Mouse (Mus musculus): ENCODE results near the gene Snx30. TPM values are rescaled to one million over a fixed set of nuclear protein-coding genes. Genes with fewer than 3 reads are reported as not detected.

The Snx30 gene
- polyA plus RNA-seq, 1 experiment from 2014 or later = 16.5 TPM

DNA sequence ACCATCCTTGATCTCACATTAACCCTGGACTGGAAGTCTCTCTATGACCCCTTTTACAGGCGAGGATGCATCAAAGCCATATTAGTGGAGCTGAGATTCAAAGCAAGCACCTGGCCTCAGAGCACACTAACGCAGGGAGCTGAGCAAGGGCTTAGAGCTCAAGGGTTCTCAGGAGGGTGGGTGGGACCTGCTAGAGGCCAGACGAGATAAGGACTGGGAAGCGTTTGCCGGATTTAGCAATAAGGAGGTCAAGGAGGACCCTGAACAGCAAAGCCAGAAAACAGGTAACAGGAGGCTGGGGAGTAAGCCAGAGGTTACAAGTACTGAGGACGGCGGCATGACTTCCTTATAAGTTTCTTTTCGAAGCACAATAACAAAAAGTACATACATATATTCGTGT, 10.8 kb downstream of the Snx30 start:
- Histone ChIP-seq H3K4me1 (ENCODE audit: control insufficient read depth, insufficient read depth, low read depth, low read length) (peaks cover 14% of the 10 kb centered on the region), H3K27ac (ENCODE audit: low read depth, low read length) (no peak overlapping the region), H3K9ac (ENCODE audit: low read depth, low read length) (no peak overlapping the region), H3K4me3 (ENCODE audit: low read length) (no peak overlapping the region), H3K27me3 (replicated peaks; ENCODE audit: control insufficient read depth, insufficient read depth, low read length) (no peaks in the 10 kb centered on the region), H3K4me2 (ENCODE audit: low read length) (no peak overlapping the region), H3K36me3 (ENCODE audit: control insufficient read depth, insufficient read depth, low read length) (no peaks in the 10 kb centered on the region), H3K9me3 (ENCODE audit: control insufficient read depth, low read length) (no peaks in the 10 kb centered on the region)
- no peak for ATAC-seq
- 85% methylated on average over 9 of the region's 9 CpGs for WGBS

DNA sequence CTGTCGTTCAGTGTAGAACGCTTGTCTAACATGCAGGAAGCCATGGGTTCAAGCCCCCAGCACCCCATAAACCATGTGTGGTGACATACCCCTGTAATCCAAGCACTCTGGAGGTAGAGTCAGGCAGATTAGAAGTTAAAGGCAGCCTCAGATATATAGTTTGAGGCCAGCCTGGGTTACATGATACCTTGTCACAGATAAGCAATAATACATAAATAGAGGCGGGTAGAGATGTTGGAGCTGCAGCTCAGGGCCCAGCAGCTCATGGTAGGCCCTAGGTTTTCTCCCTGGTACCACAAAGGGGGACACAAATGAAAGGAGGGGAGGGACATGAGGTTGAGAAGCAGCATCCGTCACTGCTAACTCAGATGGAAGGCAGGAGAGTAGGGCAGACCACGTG, 12.2 kb downstream of the Snx30 start:
- Histone ChIP-seq H3K36me3 (ENCODE audit: control insufficient read depth, insufficient read depth, low read length) (no peaks in the 10 kb centered on the region), H3K4me2 (ENCODE audit: low read length) (no peak overlapping the region), H3K4me3 (ENCODE audit: low read length) (no peak overlapping the region), H3K27me3 (replicated peaks; ENCODE audit: control insufficient read depth, insufficient read depth, low read length) (no peaks in the 10 kb centered on the region), H3K4me1 (ENCODE audit: control insufficient read depth, insufficient read depth, low read depth, low read length) (peaks cover 14% of the 10 kb centered on the region), H3K9me3 (ENCODE audit: control insufficient read depth, low read length) (no peaks in the 10 kb centered on the region), H3K9ac (ENCODE audit: low read depth, low read length) (no peak overlapping the region), H3K27ac (ENCODE audit: low read depth, low read length) (no peak overlapping the region)
- 68% methylated on average over 5 of the region's 5 CpGs for WGBS
- ATAC-seq = no peak

DNA sequence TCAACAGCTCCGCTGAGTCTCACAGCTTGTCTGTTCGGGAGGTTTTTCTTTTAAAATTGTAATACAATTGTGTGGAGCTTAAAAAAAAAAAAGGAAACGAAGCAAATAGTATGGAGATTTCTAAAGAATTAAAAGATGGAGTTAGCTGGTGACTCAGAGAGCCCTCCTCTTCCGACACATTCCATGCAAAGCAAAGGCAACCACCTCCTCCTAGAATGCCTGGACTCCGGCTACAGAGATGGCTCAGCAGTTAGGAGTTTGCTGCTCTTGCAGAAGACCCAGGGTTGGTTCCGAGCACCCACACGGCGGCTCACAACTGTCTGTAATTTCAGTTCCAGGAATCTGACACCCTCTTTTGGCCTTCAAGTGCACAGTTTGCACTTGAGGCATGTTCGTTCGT, 12.9 kb downstream of the Snx30 start:
- H3K4me3 ChIP-seq (ENCODE audit: low read length) = no peak overlapping the region
- peaks cover 14% of the 10 kb centered on the region for H3K4me1 ChIP-seq (ENCODE audit: control insufficient read depth, insufficient read depth, low read depth, low read length)
- H3K36me3 ChIP-seq (ENCODE audit: control insufficient read depth, insufficient read depth, low read length) = no peaks in the 10 kb centered on the region
- H3K9ac ChIP-seq (ENCODE audit: low read depth, low read length) = no peak overlapping the region
- no peak overlapping the region for H3K27ac ChIP-seq (ENCODE audit: low read depth, low read length)
- WGBS = 72% methylated on average over 10 of the region's 10 CpGs
- H3K4me2 ChIP-seq (ENCODE audit: low read length) = no peak overlapping the region
- H3K27me3 ChIP-seq (replicated peaks; ENCODE audit: control insufficient read depth, insufficient read depth, low read length) = no peaks in the 10 kb centered on the region
- ATAC-seq = no peak
- no peaks in the 10 kb centered on the region for H3K9me3 ChIP-seq (ENCODE audit: control insufficient read depth, low read length)

DNA sequence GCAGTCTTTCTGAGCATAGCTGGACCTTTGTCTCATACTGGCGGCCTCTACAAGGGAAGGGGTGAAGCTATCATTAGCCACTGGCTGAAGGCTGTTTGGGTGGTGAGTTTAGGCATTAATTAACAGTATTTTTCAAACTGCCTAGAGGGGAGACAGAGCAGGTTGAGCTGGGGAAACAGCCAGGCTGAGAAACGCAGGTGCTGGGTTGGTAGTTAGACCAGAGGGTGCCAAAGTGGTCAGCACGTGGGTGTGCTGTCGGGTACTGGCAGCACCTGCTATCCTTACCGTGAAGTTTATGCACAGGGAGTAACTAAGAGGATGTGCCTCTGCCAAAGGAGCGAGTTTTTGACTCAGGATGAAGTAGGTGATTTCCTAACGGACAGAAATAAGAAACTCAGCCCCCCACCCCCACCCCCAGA, 13.4 kb downstream of the Snx30 start:
- Histone ChIP-seq H3K4me2 (ENCODE audit: low read length) (no peak overlapping the region), H3K27ac (ENCODE audit: low read depth, low read length) (peak overlapping the region; percentile 59), H3K36me3 (ENCODE audit: control insufficient read depth, insufficient read depth, low read length) (no peaks in the 10 kb centered on the region), H3K4me1 (ENCODE audit: control insufficient read depth, insufficient read depth, low read depth, low read length) (peaks cover 14% of the 10 kb centered on the region), H3K4me3 (ENCODE audit: low read length) (no peak overlapping the region), H3K27me3 (replicated peaks; ENCODE audit: control insufficient read depth, insufficient read depth, low read length) (no peaks in the 10 kb centered on the region), H3K9ac (ENCODE audit: low read depth, low read length) (no peak overlapping the region), H3K9me3 (ENCODE audit: control insufficient read depth, low read length) (no peaks in the 10 kb centered on the region)
- ATAC-seq = peak; percentile 56
- 28% methylated on average over 7 of the region's 7 CpGs for WGBS

DNA sequence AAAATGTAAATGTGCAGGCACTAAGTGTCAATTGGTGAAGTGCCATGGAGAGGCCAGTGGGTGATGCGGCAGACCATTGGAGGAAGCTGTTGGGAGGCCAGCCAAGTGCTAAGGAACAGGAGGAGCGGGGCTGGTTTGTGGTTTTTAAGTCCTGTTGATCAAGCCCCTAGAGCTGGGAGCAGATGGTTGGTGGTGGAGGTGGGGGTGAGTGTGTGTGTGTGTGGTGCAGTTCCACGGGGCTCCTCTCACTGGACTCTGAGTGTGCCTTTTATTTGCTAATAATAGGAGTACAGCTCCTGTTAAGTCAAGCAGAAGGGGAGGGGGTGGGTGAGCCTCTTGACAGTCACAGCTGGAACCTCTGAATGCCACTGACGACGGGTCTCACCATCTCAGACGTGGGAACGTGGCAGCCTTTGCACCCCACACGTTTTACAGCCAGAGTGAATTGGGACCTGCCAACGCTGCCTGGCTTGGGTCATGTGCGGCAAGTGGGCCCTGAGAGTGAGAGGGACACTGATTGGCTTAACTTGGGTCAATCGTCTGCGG, 13.9 kb downstream of the Snx30 start:
- Histone ChIP-seq H3K27me3 (replicated peaks; ENCODE audit: control insufficient read depth, insufficient read depth, low read length) (no peaks in the 10 kb centered on the region), H3K4me3 (ENCODE audit: low read length) (no peak overlapping the region), H3K36me3 (ENCODE audit: control insufficient read depth, insufficient read depth, low read length) (no peaks in the 10 kb centered on the region), H3K4me1 (ENCODE audit: control insufficient read depth, insufficient read depth, low read depth, low read length) (peaks cover 14% of the 10 kb centered on the region), H3K4me2 (ENCODE audit: low read length) (no peak overlapping the region), H3K9me3 (ENCODE audit: control insufficient read depth, low read length) (no peaks in the 10 kb centered on the region), H3K9ac (ENCODE audit: low read depth, low read length) (no peak overlapping the region), H3K27ac (ENCODE audit: low read depth, low read length) (peak overlapping the region; percentile 59)
- peak; percentile 87 for ATAC-seq
- 13% methylated on average over 12 of the region's 12 CpGs for WGBS

DNA sequence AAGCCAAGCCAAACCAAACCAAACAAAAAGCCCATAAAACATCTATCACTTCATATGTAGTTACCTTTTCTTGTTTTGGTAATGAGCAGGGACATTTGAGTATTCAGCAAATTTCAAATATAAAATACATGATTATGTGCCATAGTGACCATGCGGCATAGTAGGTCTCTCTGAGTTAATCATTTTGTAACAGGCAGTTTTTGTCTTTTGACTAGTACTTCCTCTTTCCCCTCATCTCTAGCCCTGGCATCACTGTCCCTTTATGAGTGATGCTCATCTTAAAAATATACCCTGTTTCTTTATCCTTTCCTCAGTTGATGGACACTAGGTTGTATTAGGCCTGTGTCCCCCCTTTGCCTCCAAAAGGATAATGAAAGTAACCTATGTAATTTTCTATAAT, 15.9 kb downstream of the Snx30 start:
- H3K4me2 ChIP-seq (ENCODE audit: low read length) = no peak overlapping the region
- H3K9me3 ChIP-seq (ENCODE audit: control insufficient read depth, low read length) = no peaks in the 10 kb centered on the region
- H3K4me1 ChIP-seq (ENCODE audit: control insufficient read depth, insufficient read depth, low read depth, low read length) = peaks cover 14% of the 10 kb centered on the region
- ATAC-seq = no peak
- H3K9ac ChIP-seq (ENCODE audit: low read depth, low read length) = no peak overlapping the region
- no peaks in the 10 kb centered on the region for H3K27me3 ChIP-seq (replicated peaks; ENCODE audit: control insufficient read depth, insufficient read depth, low read length)
- no peaks in the 10 kb centered on the region for H3K36me3 ChIP-seq (ENCODE audit: control insufficient read depth, insufficient read depth, low read length)
- WGBS = 96% methylated on average over 1 of the region's 1 CpGs
- no peak overlapping the region for H3K27ac ChIP-seq (ENCODE audit: low read depth, low read length)
- H3K4me3 ChIP-seq (ENCODE audit: low read length) = no peak overlapping the region

DNA sequence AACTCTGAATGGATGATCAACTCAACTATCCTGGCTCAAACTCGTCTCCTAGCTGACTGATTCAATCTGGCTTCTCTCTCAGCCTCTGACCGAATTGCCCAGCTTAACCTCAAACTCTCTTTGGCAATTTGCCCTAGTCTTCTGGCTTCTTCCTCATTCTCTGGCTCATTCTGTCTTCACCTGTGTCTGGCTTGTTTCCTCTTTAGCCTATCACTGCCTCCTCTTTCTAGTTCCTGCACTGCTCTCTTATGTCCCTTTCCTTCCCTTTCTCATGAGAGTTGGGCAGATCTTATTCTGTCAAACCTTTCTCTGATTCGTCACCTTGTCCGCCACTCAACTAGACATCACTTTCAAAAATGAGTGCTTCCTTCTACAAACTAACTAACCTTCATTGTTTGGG, 16.5 kb downstream of the Snx30 start:
- H3K4me2 ChIP-seq (ENCODE audit: low read length) = no peak overlapping the region
- no peak overlapping the region for H3K9ac ChIP-seq (ENCODE audit: low read depth, low read length)
- no peaks in the 10 kb centered on the region for H3K9me3 ChIP-seq (ENCODE audit: control insufficient read depth, low read length)
- H3K4me1 ChIP-seq (ENCODE audit: control insufficient read depth, insufficient read depth, low read depth, low read length) = peaks cover 14% of the 10 kb centered on the region
- H3K27me3 ChIP-seq (replicated peaks; ENCODE audit: control insufficient read depth, insufficient read depth, low read length) = no peaks in the 10 kb centered on the region
- ATAC-seq = no peak
- WGBS = 83% methylated on average over 4 of the region's 4 CpGs
- no peaks in the 10 kb centered on the region for H3K36me3 ChIP-seq (ENCODE audit: control insufficient read depth, insufficient read depth, low read length)
- no peak overlapping the region for H3K4me3 ChIP-seq (ENCODE audit: low read length)
- no peak overlapping the region for H3K27ac ChIP-seq (ENCODE audit: low read depth, low read length)

DNA sequence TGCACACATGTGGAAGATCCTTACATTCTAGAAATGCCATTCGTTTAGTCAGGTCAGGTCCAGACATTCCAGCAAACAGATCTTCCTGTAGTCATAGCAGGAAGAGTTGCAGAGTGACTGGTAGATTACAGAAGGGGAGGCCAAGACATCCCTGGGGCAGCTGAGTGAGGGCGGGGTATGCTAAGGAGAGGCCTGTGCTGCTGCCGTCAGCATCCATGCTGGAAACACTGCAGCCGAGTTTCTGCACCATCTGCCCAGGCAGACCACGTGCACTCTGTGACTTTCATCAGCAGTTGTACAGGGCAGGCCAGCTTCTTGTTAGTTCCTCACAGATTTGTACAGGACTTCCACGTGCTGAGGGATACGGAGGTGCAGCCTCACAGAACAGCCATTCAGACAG, 17.8 kb downstream of the Snx30 start:
- no peaks in the 10 kb centered on the region for H3K36me3 ChIP-seq (ENCODE audit: control insufficient read depth, insufficient read depth, low read length)
- no peak overlapping the region for H3K4me2 ChIP-seq (ENCODE audit: low read length)
- no peak overlapping the region for H3K27ac ChIP-seq (ENCODE audit: low read depth, low read length)
- H3K9me3 ChIP-seq (ENCODE audit: control insufficient read depth, low read length) = no peaks in the 10 kb centered on the region
- H3K27me3 ChIP-seq (replicated peaks; ENCODE audit: control insufficient read depth, insufficient read depth, low read length) = no peaks in the 10 kb centered on the region
- 66% methylated on average over 7 of the region's 7 CpGs for WGBS
- H3K4me3 ChIP-seq (ENCODE audit: low read length) = no peak overlapping the region
- H3K9ac ChIP-seq (ENCODE audit: low read depth, low read length) = no peak overlapping the region
- peak; percentile 66 for ATAC-seq
- peaks cover 11% of the 10 kb centered on the region for H3K4me1 ChIP-seq (ENCODE audit: control insufficient read depth, insufficient read depth, low read depth, low read length)

DNA sequence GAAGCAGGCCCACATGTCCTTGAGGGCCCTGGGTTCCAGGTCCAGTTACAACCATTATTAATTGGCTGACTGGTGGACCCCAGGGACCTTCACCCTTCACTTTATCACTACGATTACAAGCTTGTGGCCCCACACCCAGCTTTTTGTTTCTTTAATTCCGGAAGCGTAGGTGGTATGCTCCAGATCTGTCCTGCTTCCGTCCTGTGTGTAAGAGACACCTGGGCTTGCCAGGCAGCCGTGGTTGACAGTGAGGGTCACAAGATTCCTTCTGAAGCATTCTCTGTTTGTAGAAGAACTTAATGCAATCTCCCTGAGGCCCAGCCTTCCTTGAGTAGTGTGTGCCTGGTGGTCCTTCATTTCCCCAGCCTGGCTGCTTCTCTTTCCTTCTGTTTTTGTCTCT, 19.2 kb downstream of the Snx30 start:
- WGBS = 94% methylated on average over 5 of the region's 5 CpGs
- Histone ChIP-seq H3K27ac (ENCODE audit: low read depth, low read length) (no peak overlapping the region), H3K27me3 (replicated peaks; ENCODE audit: control insufficient read depth, insufficient read depth, low read length) (no peaks in the 10 kb centered on the region), H3K36me3 (ENCODE audit: control insufficient read depth, insufficient read depth, low read length) (no peaks in the 10 kb centered on the region), H3K9me3 (ENCODE audit: control insufficient read depth, low read length) (no peaks in the 10 kb centered on the region), H3K4me3 (ENCODE audit: low read length) (no peak overlapping the region), H3K4me2 (ENCODE audit: low read length) (no peak overlapping the region), H3K9ac (ENCODE audit: low read depth, low read length) (no peak overlapping the region), H3K4me1 (ENCODE audit: control insufficient read depth, insufficient read depth, low read depth, low read length) (peaks cover under 1% of the 10 kb centered on the region)
- no peak for ATAC-seq

DNA sequence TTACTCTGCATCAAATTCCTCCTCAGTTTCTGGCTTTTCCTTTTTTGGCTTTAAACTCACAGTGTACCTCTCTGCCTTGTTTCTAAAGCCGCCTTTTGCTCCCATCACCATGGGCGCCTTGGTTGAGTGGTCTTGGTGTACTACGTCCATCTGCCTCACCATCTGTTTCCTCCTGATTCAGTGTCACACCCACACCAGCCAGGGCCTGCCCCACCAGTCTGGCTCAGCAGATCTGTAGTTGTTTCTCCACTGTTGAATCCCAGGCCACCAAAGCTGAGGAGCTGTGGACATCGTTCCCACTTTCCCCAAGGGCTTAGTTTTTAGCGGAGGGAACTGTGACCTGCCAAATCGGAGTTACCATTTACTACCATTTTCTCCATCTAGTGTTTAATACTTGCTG, 20.0 kb downstream of the Snx30 start:
- H3K27ac ChIP-seq (ENCODE audit: low read depth, low read length) = no peak overlapping the region
- ATAC-seq = peak; percentile 62
- no peaks in the 10 kb centered on the region for H3K27me3 ChIP-seq (replicated peaks; ENCODE audit: control insufficient read depth, insufficient read depth, low read length)
- no peak overlapping the region for H3K4me3 ChIP-seq (ENCODE audit: low read length)
- WGBS = 72% methylated on average over 6 of the region's 6 CpGs
- no peaks in the 10 kb centered on the region for H3K36me3 ChIP-seq (ENCODE audit: control insufficient read depth, insufficient read depth, low read length)
- no peaks in the 10 kb centered on the region; the same call in 1 of the 2 replicates for H3K4me1 ChIP-seq (ENCODE audit: control insufficient read depth, insufficient read depth, low read depth, low read length)
- no peaks in the 10 kb centered on the region for H3K9me3 ChIP-seq (ENCODE audit: control insufficient read depth, low read length)
- no peak overlapping the region for H3K9ac ChIP-seq (ENCODE audit: low read depth, low read length)
- no peak overlapping the region for H3K4me2 ChIP-seq (ENCODE audit: low read length)

All from hindbrain, embryonic 16.5 days (tissue).